Mouse (Mus musculus): ENCODE results near the gene Hist1h3i. TPM values are rescaled to one million over a fixed set of nuclear protein-coding genes. Genes with fewer than 3 reads are reported as not detected.
"Not testable (repeated sequence)": the region's sequence is repeated elsewhere in the genome, so short reads cannot be mapped to it uniquely, and the experiment has no call there.

Gene Hist1h3i
- polyA plus RNA-seq, 1 experiment from 2014 or later = 66.8 TPM

- peak; percentile 17 for ATAC-seq
These were observed 28.7 kb downstream of the Hist1h3i start for GRCm38 (mm10) chr13:21754294-21755001.

GRCm38 (mm10) chr13:21753524-21754285 lies 29.5 kb downstream of the Hist1h3i start, which contains the start of the genes Hist1h2ak and Hist1h2bn:
Gene Hist1h2ak (minus strand): TSS chr13:21753827.
Gene Hist1h2bn (plus strand): TSS chr13:21754123.
- H3K27me3 ChIP-seq (replicated peaks; ENCODE audit: control insufficient read depth, insufficient read depth, low read length); H3K9me3 ChIP-seq (ENCODE audit: control insufficient read depth, low read length); H3K4me1 ChIP-seq (ENCODE audit: control insufficient read depth, insufficient read depth, low read length); H3K36me3 ChIP-seq (ENCODE audit: control insufficient read depth, insufficient read depth, low read length): not testable (repeated sequence)
- Histone ChIP-seq H3K4me2 (ENCODE audit: low read depth, low read length) (peak within 1 kb of the TSS; percentile 65), H3K27ac (ENCODE audit: low read length) (peak within 1 kb of the TSS; percentile 93), H3K4me3 (ENCODE audit: low read length) (peak within 1 kb of the TSS; percentile 49), H3K9ac (ENCODE audit: low read depth, low read length) (peak within 1 kb of the TSS; percentile 70)
- peak; percentile 94 for ATAC-seq
- under 1% methylated on average over 44 of the region's 50 CpGs for WGBS

More at GRCm38 (mm10) chr13:21754294-21755001, 28.7 kb downstream of the Hist1h3i start:
- Histone ChIP-seq H3K4me2 (ENCODE audit: low read depth, low read length) (peak overlapping the region; percentile 65), H3K4me3 (ENCODE audit: low read length) (peak overlapping the region; percentile 49), H3K27ac (ENCODE audit: low read length) (peak overlapping the region; percentile 83), H3K9ac (ENCODE audit: low read depth, low read length) (peak overlapping the region; percentile 65)
- not testable (repeated sequence) for H3K36me3 ChIP-seq (ENCODE audit: control insufficient read depth, insufficient read depth, low read length); H3K4me1 ChIP-seq (ENCODE audit: control insufficient read depth, insufficient read depth, low read length); H3K9me3 ChIP-seq (ENCODE audit: control insufficient read depth, low read length); H3K27me3 ChIP-seq (replicated peaks; ENCODE audit: control insufficient read depth, insufficient read depth, low read length)
- WGBS = under 1% methylated on average over 19 of the region's 26 CpGs

- no peak for ATAC-seq
- peak overlapping the region; percentile 70 for H3K9ac ChIP-seq (ENCODE audit: low read depth, low read length)
- no peaks in the 10 kb centered on the region for H3K36me3 ChIP-seq (ENCODE audit: control insufficient read depth, insufficient read depth, low read length)
- WGBS = 3% methylated on average over 10 of the region's 10 CpGs
- H3K27me3 ChIP-seq (replicated peaks; ENCODE audit: control insufficient read depth, insufficient read depth, low read length) = no peaks in the 10 kb centered on the region
- H3K4me2 ChIP-seq (ENCODE audit: low read depth, low read length) = peak overlapping the region; percentile 60
- no peaks in the 10 kb centered on the region for H3K9me3 ChIP-seq (ENCODE audit: control insufficient read depth, low read length)
- H3K27ac ChIP-seq (ENCODE audit: low read length) = peak overlapping the region; percentile 93
- peak overlapping the region; percentile 48 for H3K4me3 ChIP-seq (ENCODE audit: low read length)
- peaks cover 5% of the 10 kb centered on the region; the same call in 1 of the 2 replicates for H3K4me1 ChIP-seq (ENCODE audit: control insufficient read depth, insufficient read depth, low read length)
These were observed 30.1 kb downstream of the Hist1h3i start for GRCm38 (mm10) chr13:21753051-21753523.

GRCm38 (mm10) chr13:21752356-21752755 lies 30.8 kb downstream of the Hist1h3i start:
- H3K9me3 ChIP-seq (ENCODE audit: control insufficient read depth, low read length) = no peaks in the 10 kb centered on the region
- no peaks in the 10 kb centered on the region for H3K27me3 ChIP-seq (replicated peaks; ENCODE audit: control insufficient read depth, insufficient read depth, low read length)
- H3K9ac ChIP-seq (ENCODE audit: low read depth, low read length) = 0 out of 2 replicates have a peak overlapping the region, but pooled peaks have one; percentile 29
- peak overlapping the region; percentile 60 for H3K4me2 ChIP-seq (ENCODE audit: low read depth, low read length)
- H3K27ac ChIP-seq (ENCODE audit: low read length) = peak overlapping the region; percentile 12; the same call in 1 of the 2 replicates
- 42% methylated on average over 3 of the region's 3 CpGs for WGBS
- H3K4me1 ChIP-seq (ENCODE audit: control insufficient read depth, insufficient read depth, low read length) = peaks cover 8% of the 10 kb centered on the region; the same call in 1 of the 2 replicates
- ATAC-seq = no peak
- no peaks in the 10 kb centered on the region for H3K36me3 ChIP-seq (ENCODE audit: control insufficient read depth, insufficient read depth, low read length)
- 0 out of 2 replicates have a peak overlapping the region, but pooled peaks have one; percentile 1 for H3K4me3 ChIP-seq (ENCODE audit: low read length)

GRCm38 (mm10) chr13:21751827-21752226 lies 31.3 kb downstream of the Hist1h3i start:
- Histone ChIP-seq H3K4me2 (ENCODE audit: low read depth, low read length) (no peak overlapping the region), H3K9me3 (ENCODE audit: control insufficient read depth, low read length) (no peaks in the 10 kb centered on the region), H3K27ac (ENCODE audit: low read length) (peak overlapping the region; percentile 12; the same call in 1 of the 2 replicates), H3K36me3 (ENCODE audit: control insufficient read depth, insufficient read depth, low read length) (no peaks in the 10 kb centered on the region), H3K4me1 (ENCODE audit: control insufficient read depth, insufficient read depth, low read length) (peaks cover 9% of the 10 kb centered on the region; the same call in 1 of the 2 replicates), H3K4me3 (ENCODE audit: low read length) (no peak overlapping the region), H3K27me3 (replicated peaks; ENCODE audit: control insufficient read depth, insufficient read depth, low read length) (no peaks in the 10 kb centered on the region), H3K9ac (ENCODE audit: low read depth, low read length) (no peak overlapping the region)
- no peak for ATAC-seq
- 71% methylated on average over 3 of the region's 3 CpGs for WGBS

- Histone ChIP-seq H3K36me3 (ENCODE audit: control insufficient read depth, insufficient read depth, low read length) (no peaks in the 10 kb centered on the region), H3K4me1 (ENCODE audit: control insufficient read depth, insufficient read depth, low read length) (peaks cover 9% of the 10 kb centered on the region; the same call in 1 of the 2 replicates), H3K9ac (ENCODE audit: low read depth, low read length) (no peak overlapping the region), H3K4me2 (ENCODE audit: low read depth, low read length) (no peak overlapping the region), H3K27ac (ENCODE audit: low read length) (no peak overlapping the region), H3K9me3 (ENCODE audit: control insufficient read depth, low read length) (no peaks in the 10 kb centered on the region), H3K4me3 (ENCODE audit: low read length) (no peak overlapping the region), H3K27me3 (replicated peaks; ENCODE audit: control insufficient read depth, insufficient read depth, low read length) (no peaks in the 10 kb centered on the region)
- no peak for ATAC-seq
These were observed 31.8 kb downstream of the Hist1h3i start for GRCm38 (mm10) chr13:21751417-21751816.

GRCm38 (mm10) chr13:21750159-21751017 lies 32.8 kb downstream of the Hist1h3i start, which contains the start of gene Hist1h4k:
Gene Hist1h4k (minus strand): TSS chr13:21750505.
- peak within 1 kb of the TSS; percentile 55 for H3K4me3 ChIP-seq (ENCODE audit: low read length)
- peak within 1 kb of the TSS; percentile 89 for H3K27ac ChIP-seq (ENCODE audit: low read length)
- peak within 1 kb of the TSS; percentile 68 for H3K9ac ChIP-seq (ENCODE audit: low read depth, low read length)
- WGBS = under 1% methylated on average over 45 of the region's 56 CpGs
- H3K4me2 ChIP-seq (ENCODE audit: low read depth, low read length) = peak within 1 kb of the TSS; percentile 56
- not testable (repeated sequence) for H3K4me1 ChIP-seq (ENCODE audit: control insufficient read depth, insufficient read depth, low read length); H3K27me3 ChIP-seq (replicated peaks; ENCODE audit: control insufficient read depth, insufficient read depth, low read length); H3K9me3 ChIP-seq (ENCODE audit: control insufficient read depth, low read length); H3K36me3 ChIP-seq (ENCODE audit: control insufficient read depth, insufficient read depth, low read length)
- ATAC-seq = peak; percentile 78

GRCm38 (mm10) chr13:21749387-21750158 lies 33.6 kb downstream of the Hist1h3i start:
- Histone ChIP-seq H3K36me3 (ENCODE audit: control insufficient read depth, insufficient read depth, low read length) (no peaks in the 10 kb centered on the region), H3K9me3 (ENCODE audit: control insufficient read depth, low read length) (no peaks in the 10 kb centered on the region), H3K4me3 (ENCODE audit: low read length) (peak overlapping the region; percentile 55), H3K4me2 (ENCODE audit: low read depth, low read length) (peak overlapping the region; percentile 56), H3K27me3 (replicated peaks; ENCODE audit: control insufficient read depth, insufficient read depth, low read length) (no peaks in the 10 kb centered on the region), H3K4me1 (ENCODE audit: control insufficient read depth, insufficient read depth, low read length) (peaks cover 9% of the 10 kb centered on the region; the same call in 1 of the 2 replicates), H3K27ac (ENCODE audit: low read length) (peak overlapping the region; percentile 69), H3K9ac (ENCODE audit: low read depth, low read length) (peak overlapping the region; percentile 68)
- no peak for ATAC-seq
- 3% methylated on average over 5 of the region's 5 CpGs for WGBS

Data from intestine, embryonic 16.5 days (tissue).